Mouse (Mus musculus) liver, adult 2 months (tissue): ENCODE measurements around the gene Slc25a13.

Experiments
- CTCF ChIP-seq: fragments of 200-500 bp; IDR thresholded peaks from 2 replicates; pipeline ENCODE4 v1.5.1; 2011; ENCODE audit warnings: low read depth, low read length, control low read depth
- POLR2A ChIP-seq: fragments of 200-500 bp; IDR thresholded peaks from 2 replicates; pipeline ENCODE4 v1.6.1; 2011; ENCODE audit warnings: low read length, control low read depth; ENCODE audit not compliant: insufficient read depth; ENCODE audit errors: extremely low read depth

- TF ChIP-seq CTCF (no peak), POLR2A (no peak)
Measured at GRCm38 (mm10) chr6:6088151-6088550, 128.8 kb downstream of the Slc25a13 start.
